In the genomic region with DNA sequence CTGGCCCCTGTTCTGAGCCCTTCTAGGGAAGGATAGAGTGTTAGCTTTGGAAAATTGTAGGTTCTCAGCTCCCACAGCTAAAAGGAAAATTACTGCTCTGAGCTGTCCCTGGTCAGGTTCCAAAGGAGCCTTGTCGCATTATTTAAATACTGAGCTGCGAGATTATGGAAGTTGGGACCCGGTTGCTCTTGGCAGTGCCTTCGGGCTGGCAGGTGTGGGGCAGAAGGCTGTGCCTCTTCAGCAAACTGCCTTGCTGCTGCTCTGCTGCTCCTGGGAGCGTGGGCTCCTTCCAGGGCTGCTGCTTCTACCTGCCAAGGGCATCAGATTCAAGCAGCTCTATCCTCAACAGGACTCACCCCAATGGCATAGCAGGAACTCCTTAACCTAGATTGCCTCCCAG, we compare ENCODE assay signal across 11 mouse cellular contexts.
DNase-seq lines count a peak whose midpoint lies in the region.
"Had no signal": no experiment of that assay in that cellular context is flagged by ENCODE, and none has a peak within 500 bp of the region (broad histone marks: within the 10 kb centered on the region; RNA-seq: fewer than 3 reads in every experiment).

No protein-coding gene starts in this region.

- peak; percentile 50 to 56 for DNase-seq in cerebellum, adult 18-20 months
- no peak for DNase-seq in cerebellum, postnatal 4 days (ENCODE audit: low spot score in 2 of 2)
- DNase-seq in right cerebral cortex, adult 18-20 months, result peak; percentile 24
- DNase-seq in right cerebral cortex, postnatal 25 days, result no peak
- DNase-seq in cerebellum, adult 9-11 months, result peak; percentile 61
- DNase-seq in gastrocnemius, postnatal 4 days (ENCODE audit: low spot score in 2 of 2), result no peak
- DNase-seq: adrenal gland, postnatal 25 days; gastrocnemius, postnatal 10 days; heart, adult 2 months; heart, postnatal 14 days; kidney, adult 8-10 months had no signal

Comparison
In these comparisons a context has a peak if more than half of its experiments do, and no peak if none do; other contexts are left out.
1. DNase-seq: peak in cerebellum, adult 18-20 months (2 of 2), right cerebral cortex, adult 18-20 months (single experiment) and cerebellum, adult 9-11 months (single experiment); none in cerebellum, postnatal 4 days (0 of 2), right cerebral cortex, postnatal 25 days (single experiment) and gastrocnemius, postnatal 4 days (0 of 2).